Mouse (Mus musculus): ENCODE data around the gene Capn13.

- no peak for TF ChIP-seq POLR2A (IDR thresholded peaks at IDR 0.05; ENCODE audit: borderline replicate concordance, extremely low read depth, low read depth, low read length)
- TF ChIP-seq CTCF (IDR thresholded peaks at IDR 0.05; ENCODE audit: insufficient read depth, low read length): no peak
Observed at GRCm38 (mm10) chr17:73325314-73325713, 75.4 kb downstream of the Capn13 start.
